Mouse (Mus musculus) MEL (cell line): ENCODE measurements at regions not wholly inside any gene's neighbourhood (a gene's known extent, or its start where the extent isn't known, plus 50 kb on each side); places are given as distances from the start of the nearest gene placed in this dataset.

Source experiments
- CHD2 ChIP-seq: IDR thresholded peaks from 2 replicates; pipeline ENCODE4 v1.6.1; 2011; ENCODE audit warnings: low read length, improper control_type of control experiment
- CTCF ChIP-seq, 3 experiments: IDR thresholded peaks in 2 of 3; conservative IDR thresholded peaks in 1 of 3; 2 replicates each; pipeline ENCODE4 v1.5.1; 2011 to 2012; ENCODE audit warnings: low read length in 3 of 3, low read depth in 2 of 3, mild to moderate bottlenecking in 2 of 3, improper control_type of control experiment in 1 of 3, inconsistent platforms in 1 of 3, mixed read lengths in 1 of 3, moderate library complexity in 1 of 3; ENCODE audit not compliant: control insufficient read depth in 1 of 3, insufficient read depth in 1 of 3, poor library complexity in 1 of 3, severe bottlenecking in 1 of 3
- EP300 ChIP-seq, 2 experiments: IDR thresholded peaks; 2 replicates each; pipeline ENCODE4 v1.6.1; 2011; ENCODE audit warnings: improper control_type of control experiment in 2 of 2, low read length in 2 of 2, low read depth in 1 of 2, mild to moderate bottlenecking in 1 of 2
- MXI1 ChIP-seq: IDR thresholded peaks from 2 replicates; pipeline ENCODE4 v1.6.1; 2011; ENCODE audit warnings: mild to moderate bottlenecking, low read depth, low read length, improper control_type of control experiment
- POLR2AphosphoS2 ChIP-seq: IDR thresholded peaks from 2 replicates; pipeline ENCODE4 v1.6.1; 2011; ENCODE audit warnings: low read length, improper control_type of control experiment
- USF1 ChIP-seq: IDR thresholded peaks from 2 replicates; pipeline ENCODE4 v1.6.1; 2014; ENCODE audit warnings: low read depth, mild to moderate bottlenecking, inconsistent platforms, low read length, improper control_type of control experiment, moderate library complexity

DNA sequence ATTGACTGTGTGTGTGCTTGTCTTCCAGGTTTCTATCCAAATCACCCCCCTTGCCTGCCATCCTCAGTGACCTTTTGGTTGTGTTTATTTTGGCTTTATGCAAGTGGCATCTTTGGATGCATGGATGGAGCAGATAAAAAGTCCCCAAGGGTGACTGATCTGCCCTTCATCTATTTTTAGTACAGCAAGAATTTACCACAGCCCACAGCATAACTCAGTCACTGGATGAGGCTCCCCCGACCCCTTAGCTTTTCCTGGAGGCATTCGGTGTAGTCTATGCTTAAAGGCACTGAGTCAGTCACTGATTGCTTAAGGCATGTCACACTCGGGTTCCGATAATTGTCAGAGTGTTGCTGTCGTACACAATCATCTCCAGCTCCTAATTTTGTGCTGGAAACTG lies 142.2 kb upstream of the Rap1b start:
- TF ChIP-seq MXI1, result no peak
- TF ChIP-seq CTCF (IDR thresholded peaks at IDR 0.05 in 2 of 3, conservative IDR thresholded peaks at IDR 0.05 in 1 of 3; ENCODE audit: control insufficient read depth in 1 of 3, insufficient read depth in 1 of 3, low read depth in 2 of 3, low read length in 3 of 3, poor library complexity in 1 of 3, severe bottlenecking in 1 of 3), result no peak
- no peak for TF ChIP-seq USF1
- TF ChIP-seq CHD2, result no peak
- TF ChIP-seq POLR2AphosphoS2, result no peak
- TF ChIP-seq EP300 (IDR thresholded peaks at IDR 0.05; ENCODE audit: low read depth in 1 of 2, low read length in 2 of 2), result no peak
